Mouse (Mus musculus): Measurements from ENCODE around the gene E130114P18Rik.

GRCm38 (mm10) chr4:97618668-97619373 lies 159.1 kb downstream of the E130114P18Rik start:
- TF ChIP-seq POLR2AphosphoS5 (IDR thresholded peaks at IDR 0.05; ENCODE audit: insufficient replicate concordance, low read depth, low read length) (no peak), GATA1 (IDR thresholded peaks at IDR 0.05; ENCODE audit: borderline replicate concordance, low read length) (no peak)
